ENCODE assay signal across 14 mouse cellular contexts in the genomic region with DNA sequence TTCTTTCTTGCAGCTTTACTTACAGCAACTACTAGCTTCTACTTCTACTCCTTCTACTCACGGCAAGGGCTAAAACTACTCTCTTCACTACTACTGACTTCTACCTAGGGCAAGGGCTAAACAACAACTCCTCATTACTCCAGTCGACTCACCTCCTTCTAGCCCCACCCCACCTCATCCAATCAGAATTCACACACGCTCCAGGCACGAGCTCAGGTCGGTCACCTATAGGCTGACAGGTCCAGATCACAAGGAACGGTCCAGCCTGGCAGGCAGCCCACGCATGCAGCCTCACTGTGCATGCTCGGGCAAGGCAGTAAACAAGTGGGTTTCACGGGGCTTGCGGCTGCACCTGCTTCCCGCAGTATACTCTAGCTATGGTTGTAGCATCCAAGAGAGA. TPM values are rescaled to one million over a fixed set of nuclear protein-coding genes. Genes with fewer than 3 reads are reported as not detected.
"Had no signal": no experiment of that assay in that cellular context is flagged by ENCODE, and none has a peak within 500 bp of the region (broad histone marks: within the 10 kb centered on the region; RNA-seq: fewer than 3 reads in every experiment).

No protein-coding gene starts in this region.

RNA-seq across cellular contexts. Expression of a gene that starts 26.2 kb away (rescaled TPM):
- total RNA-seq: common myeloid progenitor, adult 5-6 weeks; forebrain, postnatal 0 days; gastrocnemius, adult 18-20 months; gastrocnemius, adult 2 months; gastrocnemius, adult 8-10 months; gastrocnemius, postnatal 10 days; gastrocnemius, postnatal 14 days; gastrocnemius, postnatal 25 days; gastrocnemius, postnatal 36 days; gastrocnemius, postnatal 4 days; granulocyte monocyte progenitor cell, adult 5-6 weeks; heart, adult 18-20 months; heart, adult 2 months; heart, adult 8-10 months had no signal
